Mouse (Mus musculus) heart, adult 2 months (tissue): ENCODE data around the gene Ak1. TPM values are rescaled to one million over a fixed set of nuclear protein-coding genes. Genes with fewer than 3 reads are reported as not detected.

ENCODE experiments used
- DNase-seq, 2 experiments: peaks; one replicate each; pipeline ENCODE4 v3.0.0; 2021
- H3K27ac ChIP-seq: fragments of 200-600 bp; 2 replicates; pipeline ENCODE4 v1.8.1; 2022
- H3K27me3 ChIP-seq: fragments of 200-500 bp; 2 replicates; pipeline ENCODE4 v1.6.1; 2012; ENCODE audit warnings: mild to moderate bottlenecking, low read length, inconsistent platforms, mixed read lengths; ENCODE audit not compliant: control insufficient read depth, insufficient read depth
- H3K36me3 ChIP-seq: fragments of 200-500 bp; 2 replicates; pipeline ENCODE4 v1.6.1; 2012; ENCODE audit warnings: low read length, inconsistent platforms; ENCODE audit not compliant: control insufficient read depth, insufficient read depth
- H3K4me1 ChIP-seq: fragments of 200-500 bp; 2 replicates; pipeline ENCODE4 v1.6.1; 2011; ENCODE audit warnings: low read length; ENCODE audit not compliant: control insufficient read depth, insufficient read depth
- H3K4me3 ChIP-seq: fragments of 200-600 bp; 2 replicates; pipeline ENCODE4 v1.8.1; 2022
- H3K79me2 ChIP-seq: fragments of 200-500 bp; replicated peaks from 2 replicates; pipeline ENCODE4 v1.6.1; 2012; ENCODE audit warnings: mild to moderate bottlenecking, inconsistent platforms, low read length, moderate library complexity, mixed read lengths; ENCODE audit not compliant: control insufficient read depth, insufficient read depth
- H3K9ac ChIP-seq: fragments of 200-500 bp; 2 replicates; pipeline ENCODE4 v1.6.1; 2012; ENCODE audit warnings: low read depth, mild to moderate bottlenecking, control low read depth, inconsistent platforms, low read length, mixed read lengths
- CTCF ChIP-seq: fragments of 200-600 bp; IDR thresholded peaks from 2 replicates; pipeline ENCODE4 v1.8.1; 2022; ENCODE audit warnings: antibody characterized with exemption, mild to moderate bottlenecking, moderate library complexity
- EP300 ChIP-seq: fragments of 200-500 bp; IDR thresholded peaks from 2 replicates; pipeline ENCODE4 v1.6.1; 2011; ENCODE audit warnings: low read depth, low read length, control low read depth; ENCODE audit not compliant: insufficient read depth
- POLR2A ChIP-seq: fragments of 200-500 bp; IDR thresholded peaks from 2 replicates; pipeline ENCODE4 v1.6.1; 2011; ENCODE audit warnings: mild to moderate bottlenecking, low read depth, low read length, control low read depth; ENCODE audit not compliant: insufficient read depth
- WGBS: fragments of 180-500 bp; shearing (Covaris S2); methylation state at CpG from one replicate; pipeline ENCODE4 v1.1.7; 2018; 5-methylcytosine and 5-hydroxymethylcytosine counted together
- intact Hi-C: fragments of 180-260 bp; cut with DNase I; formaldehyde crosslinking; loops from one replicate; pipeline ENCODE4 v1.15.1; 2025
- polyA plus RNA-seq: library from polyadenylated mRNA; depleted of rRNA; stranded (reverse); fragments of >200 nt; gene quantifications from 2 replicates; pipeline ENCODE4 v1.2.3, GENCODE M21; 2012
- total RNA-seq, 2 experiments: library from RNA; stranded (reverse); gene quantifications; 2 replicates each; pipeline ENCODE4 v1.2.3; 2021

The Ak1 gene
- total and polyA plus RNA-seq, 3 experiments, result 584 to 670 (median 606) TPM

DNA sequence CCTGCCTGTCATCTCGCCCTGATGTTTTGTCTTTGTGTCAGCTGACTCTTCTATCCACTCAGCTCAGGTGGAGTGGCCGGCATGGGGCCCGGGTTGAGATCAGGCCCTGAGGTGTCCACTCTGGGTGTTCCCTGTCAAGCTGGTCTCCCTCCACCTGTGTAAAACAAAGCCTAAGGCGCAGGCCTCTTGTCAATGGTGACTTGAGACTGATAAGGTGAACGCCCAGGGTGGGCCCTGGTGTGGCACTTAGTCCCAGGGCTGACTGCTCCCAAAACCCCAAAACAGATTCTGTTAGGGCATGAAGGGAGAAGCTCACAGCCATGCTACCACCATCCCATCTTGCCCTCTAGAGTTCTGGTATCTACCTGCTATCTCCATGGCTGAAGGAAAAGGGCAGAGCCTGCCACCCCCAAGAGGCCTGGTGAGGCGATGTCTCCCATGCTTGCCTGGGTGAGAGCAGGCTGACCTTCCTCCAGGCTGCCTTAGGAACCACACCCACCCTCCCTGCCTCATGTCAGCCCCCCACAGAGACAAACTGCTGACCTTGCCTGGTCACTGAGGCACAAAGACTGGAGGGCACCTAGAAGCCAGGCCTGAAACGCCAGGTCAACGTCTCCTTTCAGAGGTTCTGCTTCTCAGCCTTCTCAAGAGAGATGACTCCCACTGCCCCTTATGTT lies 23.4 kb downstream of the Ak1 start:
- no peak for DNase-seq
- intact Hi-C loops, result no loop called here

DNA sequence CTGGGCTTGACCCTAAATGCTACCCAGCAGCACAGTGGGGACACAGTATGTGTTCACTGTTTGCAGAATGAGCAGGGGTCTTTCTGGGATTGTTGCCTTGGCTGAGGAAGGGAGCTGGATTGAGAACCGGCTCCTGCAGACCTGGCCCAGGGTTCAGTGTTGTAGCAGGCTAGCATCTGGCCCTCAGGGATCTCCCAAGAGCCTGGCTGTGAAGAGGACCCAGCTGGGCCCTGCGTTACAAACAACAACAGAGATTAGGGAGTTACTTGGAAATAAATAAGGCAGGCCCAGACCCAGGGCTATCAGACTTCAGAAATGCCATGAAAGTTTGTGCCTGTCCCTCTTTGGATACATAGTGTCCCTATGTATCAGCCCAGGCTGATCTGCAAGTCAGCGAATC lies 24.1 kb downstream of the Ak1 start:
- DNase-seq, result no peak
- WGBS, result 51% methylated on average over 3 of the region's 3 CpGs
- peak overlapping the region; percentile 6; the same call in 1 of the 2 replicates for H3K9ac ChIP-seq
- no peak for TF ChIP-seq EP300
- no peak; the same call in 1 of the 2 replicates for TF ChIP-seq CTCF
- no peak for TF ChIP-seq POLR2A
- no peaks in the 10 kb centered on the region for H3K36me3 ChIP-seq
- peaks cover 3% of the 10 kb centered on the region; the same call in 1 of the 2 replicates for H3K79me2 ChIP-seq
- intact Hi-C loops, result loop anchor here (1.0 kb wide), 1 partner anchor 10 kb away; no protein-coding TSS in a partner anchor
- no peak overlapping the region for H3K4me3 ChIP-seq
- peaks cover 26% of the 10 kb centered on the region for H3K4me1 ChIP-seq
- no peaks in the 10 kb centered on the region for H3K27me3 ChIP-seq
- peak overlapping the region; percentile 95 for H3K27ac ChIP-seq

More for the DNA sequence above, 23.4 kb downstream of the Ak1 start:
- H3K27me3 ChIP-seq, result no peaks in the 10 kb centered on the region
- peaks cover 27% of the 10 kb centered on the region for H3K4me1 ChIP-seq
- WGBS, result 75% methylated on average over 8 of the region's 8 CpGs
- no peak overlapping the region for H3K4me3 ChIP-seq
- no peaks in the 10 kb centered on the region for H3K36me3 ChIP-seq
- 0 out of 2 replicates have a peak, but pooled peaks cover 3% of the 10 kb centered on the region for H3K79me2 ChIP-seq
- TF ChIP-seq EP300 (no peak), CTCF (no peak), POLR2A (no peak)
- 0 out of 2 replicates have a peak overlapping the region, but pooled peaks have one; percentile 6 for H3K9ac ChIP-seq
- peak overlapping the region; percentile 95 for H3K27ac ChIP-seq

DNA sequence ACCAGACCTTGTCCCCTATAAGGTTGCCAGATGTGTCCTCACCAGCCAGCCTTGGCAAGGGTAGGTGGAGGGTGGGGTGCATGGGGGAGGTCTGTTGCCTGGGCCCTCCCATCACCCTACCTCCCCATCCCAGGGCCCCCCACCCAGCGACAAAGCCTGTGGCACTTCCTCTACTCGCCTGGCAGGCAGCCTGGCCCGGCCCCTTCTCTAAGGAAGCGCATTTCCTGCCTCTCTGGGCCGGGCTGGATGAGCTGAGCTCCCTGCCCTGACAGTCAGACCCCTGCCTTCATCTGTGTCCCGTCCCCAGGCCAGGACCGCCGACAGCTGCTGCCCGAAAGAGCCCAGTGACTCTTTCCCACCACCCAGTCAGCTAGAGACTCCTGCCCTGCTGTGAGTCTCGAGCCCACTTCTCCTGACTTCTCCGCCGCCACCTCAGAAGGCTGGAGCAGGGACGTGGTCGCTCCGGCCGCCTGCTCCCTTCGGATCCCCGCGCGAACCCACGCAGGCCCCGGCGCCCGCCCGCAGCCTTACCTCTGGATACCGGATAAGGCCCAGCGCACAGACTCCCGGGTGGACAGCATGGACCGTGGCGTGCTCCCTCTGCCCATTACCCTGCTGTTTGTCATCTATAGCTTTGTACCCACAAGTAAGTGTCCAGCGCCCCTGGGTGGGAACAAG lies 25.0 kb downstream of the Ak1 start, which contains the start of gene Eng:
Gene Eng, plus strand, starts transcription at position 217 of the 678 bp plus-strand sequence.
- intact Hi-C loops, result loop anchor here (1.0 kb wide), 1 partner anchor 9 kb away; no protein-coding TSS in a partner anchor
- TF ChIP-seq EP300 (0 out of 2 replicates have a peak, but pooled peaks have one; percentile 64), CTCF (no peak), POLR2A (peak; percentile 89)
- WGBS, result 21% methylated on average over 31 of the region's 31 CpGs

DNA sequence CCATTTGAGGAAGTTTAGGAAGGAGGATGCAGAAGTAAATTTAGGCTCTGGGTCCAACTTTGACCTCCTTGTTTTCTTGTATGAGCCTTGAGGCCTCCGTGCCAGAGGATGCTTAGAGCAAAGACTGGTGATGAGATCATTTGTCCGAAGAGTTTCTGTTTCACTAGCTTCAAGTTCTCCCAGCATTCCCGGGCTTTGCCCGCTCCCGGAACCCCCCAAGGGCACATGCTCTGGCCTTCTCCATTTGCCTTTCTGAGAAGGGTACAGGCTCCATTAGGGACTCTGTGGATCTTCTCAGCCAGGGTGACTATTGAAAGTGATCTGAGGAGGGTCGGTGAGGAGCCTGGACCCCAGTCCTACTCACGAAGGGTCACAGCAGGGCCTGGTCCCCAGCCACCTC lies 25.8 kb downstream of the Ak1 start:
- peak in 1 of 2 experiments; percentile 62 for DNase-seq
- TF ChIP-seq EP300 (no peak), CTCF (no peak), POLR2A (no peak; the same call in none of the 2 replicates)
- WGBS, result 36% methylated on average over 7 of the region's 7 CpGs
- H3K4me3 ChIP-seq, result peak overlapping the region; percentile 73
- H3K27me3 ChIP-seq, result no peaks in the 10 kb centered on the region
- intact Hi-C loops, result no loop called here
- peak overlapping the region; percentile 95 for H3K27ac ChIP-seq
- H3K9ac ChIP-seq, result peak overlapping the region; percentile 97
- no peaks in the 10 kb centered on the region for H3K36me3 ChIP-seq
- peaks cover 3% of the 10 kb centered on the region; the same call in 1 of the 2 replicates for H3K79me2 ChIP-seq
- peaks cover 23% of the 10 kb centered on the region for H3K4me1 ChIP-seq

More for the DNA sequence above, 25.0 kb downstream of the Ak1 start, which contains the start of gene Eng:
- H3K4me3 ChIP-seq, result peak within 1 kb of the TSS; percentile 73
- peaks cover 3% of the 10 kb centered on the region; the same call in 1 of the 2 replicates for H3K79me2 ChIP-seq
- H3K27me3 ChIP-seq, result no peaks in the 10 kb centered on the region
- no peaks in the 10 kb centered on the region for H3K36me3 ChIP-seq
- peaks cover 26% of the 10 kb centered on the region for H3K4me1 ChIP-seq
- peak; percentile 90 to 91 for DNase-seq
- H3K9ac ChIP-seq, result peak within 1 kb of the TSS; percentile 97
- H3K27ac ChIP-seq, result peak within 1 kb of the TSS; percentile 95

DNA sequence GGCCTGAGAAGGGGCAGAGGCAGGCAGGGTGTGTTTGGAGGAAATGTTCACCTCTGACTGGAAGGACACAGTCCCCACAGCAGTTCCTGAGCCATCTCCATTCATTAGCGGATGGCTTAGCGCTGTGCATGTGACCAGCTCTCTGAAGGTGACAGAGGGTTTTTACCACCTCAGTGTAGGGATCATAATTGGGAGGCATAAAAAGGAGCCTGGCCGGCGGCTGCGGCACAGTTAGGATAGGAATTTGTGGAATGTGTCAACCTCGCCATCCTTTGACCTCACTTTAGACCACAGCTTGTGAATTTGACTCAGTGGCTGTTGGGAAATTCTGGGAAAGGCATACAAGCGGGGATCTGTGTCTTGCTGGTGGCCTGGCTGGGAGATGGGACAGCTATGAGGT lies 32.2 kb downstream of the Ak1 start:
- peak overlapping the region; percentile 43 for H3K4me3 ChIP-seq
- peaks cover 22% of the 10 kb centered on the region for H3K4me1 ChIP-seq
- TF ChIP-seq POLR2A (peak; percentile 39; the same call in 1 of the 2 replicates), CTCF (no peak)
- DNase-seq, result no peak
- no peaks in the 10 kb centered on the region for H3K27me3 ChIP-seq
- WGBS, result 23% methylated on average over 7 of the region's 7 CpGs
- peak overlapping the region; percentile 25 for H3K9ac ChIP-seq
- intact Hi-C loops, result loop anchor here (2.0 to 5.0 kb wide), 2 partner anchors 15 to 79 kb away; no protein-coding TSS in a partner anchor
- peaks cover 19% of the 10 kb centered on the region for H3K36me3 ChIP-seq
- peak overlapping the region; percentile 90 for H3K27ac ChIP-seq
- H3K79me2 ChIP-seq, result peaks cover 1% of the 10 kb centered on the region; the same call in 1 of the 2 replicates
